Mouse (Mus musculus): ENCODE measurements around the gene Rptor. TPM values are rescaled to one million over a fixed set of nuclear protein-coding genes. Genes with fewer than 3 reads are reported as not detected.

The Rptor gene
- total RNA-seq, 2 experiments from 2014 or later = 57.5 to 62.0 TPM

GRCm38 (mm10) chr11:119931809-119932208 lies 329.1 kb downstream of the Rptor start:
- no peak for DNase-seq (ENCODE audit: low spot score in 2 of 2)
- intact Hi-C loops (cut with DNase I) = no loop called here

GRCm38 (mm10) chr11:119933142-119933541 lies 330.4 kb downstream of the Rptor start:
- DNase-seq (ENCODE audit: low spot score in 2 of 2) = no peak
- intact Hi-C loops (cut with DNase I) = no loop called here

- intact Hi-C loops (cut with DNase I) = no loop called here
- DNase-seq (ENCODE audit: low spot score in 2 of 2) = no peak
Observed at GRCm38 (mm10) chr11:119933819-119934583, 331.3 kb downstream of the Rptor start.

- intact Hi-C loops (cut with DNase I) = loop anchor here (1.0 kb wide), 1 partner anchor 57 kb away; no protein-coding TSS in a partner anchor
- DNase-seq (ENCODE audit: low spot score in 2 of 2) = peak in 1 of 2 experiments; percentile 74
Observed at GRCm38 (mm10) chr11:119934773-119935172, 332.1 kb downstream of the Rptor start.

- DNase-seq (ENCODE audit: low spot score in 2 of 2) = peak in 1 of 2 experiments; percentile 73
- intact Hi-C loops (cut with DNase I) = loop anchor here (1.0 kb wide), 1 partner anchor 56 kb away; no protein-coding TSS in a partner anchor
Observed at GRCm38 (mm10) chr11:119935457-119935856, 332.8 kb downstream of the Rptor start.

- intact Hi-C loops (cut with DNase I) = no loop called here
- no peak for DNase-seq (ENCODE audit: low spot score in 2 of 2)
Observed at GRCm38 (mm10) chr11:119936456-119936855, 333.8 kb downstream of the Rptor start.

- intact Hi-C loops (cut with DNase I) = no loop called here
- DNase-seq (ENCODE audit: low spot score in 2 of 2) = peak in 1 of 2 experiments; percentile 96
Observed at GRCm38 (mm10) chr11:119937216-119937615, 334.5 kb downstream of the Rptor start.

- intact Hi-C loops (cut with DNase I) = no loop called here
- DNase-seq (ENCODE audit: low spot score in 2 of 2) = peak in 1 of 2 experiments; percentile 81
Observed at GRCm38 (mm10) chr11:119937772-119938502, 335.2 kb downstream of the Rptor start.

- DNase-seq (ENCODE audit: low spot score in 2 of 2) = no peak
- intact Hi-C loops (cut with DNase I) = no loop called here
Observed at GRCm38 (mm10) chr11:119939073-119939710, 336.5 kb downstream of the Rptor start.

GRCm38 (mm10) chr11:119939711-119940106 lies 337.0 kb downstream of the Rptor start:
- no peak for DNase-seq (ENCODE audit: low spot score in 2 of 2)
- intact Hi-C loops (cut with DNase I) = no loop called here

- intact Hi-C loops (cut with DNase I) = no loop called here
Observed at GRCm38 (mm10) chr11:119940142-119940541, 337.4 kb downstream of the Rptor start.

GRCm38 (mm10) chr11:119941794-119942193 lies 339.1 kb downstream of the Rptor start:
- intact Hi-C loops (cut with DNase I) = loop anchor here (2.0 kb wide), 2 partner anchors 19 to 49 kb away; no protein-coding TSS in a partner anchor
- no peak for DNase-seq (ENCODE audit: low spot score in 2 of 2)

More at GRCm38 (mm10) chr11:119940142-119940541, 337.4 kb downstream of the Rptor start:
- peak in 1 of 2 experiments; percentile 83 for DNase-seq (ENCODE audit: low spot score in 2 of 2)

GRCm38 (mm10) chr11:119942201-119942726 lies 339.6 kb downstream of the Rptor start:
- intact Hi-C loops (cut with DNase I) = loop anchor here (2.0 kb wide), 2 partner anchors 19 to 49 kb away; no protein-coding TSS in a partner anchor
- DNase-seq (ENCODE audit: low spot score in 2 of 2) = peak in 1 of 2 experiments; percentile 38

GRCm38 (mm10) chr11:119942727-119943427 lies 340.2 kb downstream of the Rptor start, which contains the start of gene Baiap2:
Baiap2 (plus strand) TSS chr11:119942763.
- intact Hi-C loops (cut with DNase I) = loop anchor here (2.0 kb wide), 2 partner anchors 18 to 48 kb away; no protein-coding TSS in a partner anchor
- peak; percentile 97 to 99 for DNase-seq (ENCODE audit: low spot score in 2 of 2)

- intact Hi-C loops (cut with DNase I) = loop anchor here (2.0 kb wide), 2 partner anchors 17 to 47 kb away; no protein-coding TSS in a partner anchor
- no peak for DNase-seq (ENCODE audit: low spot score in 2 of 2)
Observed at GRCm38 (mm10) chr11:119943428-119943988, 340.8 kb downstream of the Rptor start.

- DNase-seq (ENCODE audit: low spot score in 2 of 2) = no peak
- intact Hi-C loops (cut with DNase I) = no loop called here
Observed at GRCm38 (mm10) chr11:119945343-119945742, 342.6 kb downstream of the Rptor start.

GRCm38 (mm10) chr11:119947426-119947825 lies 344.7 kb downstream of the Rptor start:
- intact Hi-C loops (cut with DNase I) = no loop called here

GRCm38 (mm10) chr11:119947897-119948296 lies 345.2 kb downstream of the Rptor start:
- DNase-seq (ENCODE audit: low spot score in 2 of 2) = no peak
- intact Hi-C loops (cut with DNase I) = no loop called here

More at GRCm38 (mm10) chr11:119947426-119947825, 344.7 kb downstream of the Rptor start:
- no peak for DNase-seq (ENCODE audit: low spot score in 2 of 2)

Measured in left cerebral cortex, postnatal 25 days (tissue).